Mouse (Mus musculus): Measurements from ENCODE around the gene Ttc34. TPM values are rescaled to one million over a fixed set of nuclear protein-coding genes. Genes with fewer than 3 reads are reported as not detected.

Gene Ttc34
- total RNA-seq, 2 experiments from 2014 or later = not detected

- no peak for ATAC-seq (replicated peaks; ENCODE audit: poor library complexity)
Observed at GRCm38 (mm10) chr4:154856882-154857281, 19.6 kb downstream of the Ttc34 start.

DNA sequence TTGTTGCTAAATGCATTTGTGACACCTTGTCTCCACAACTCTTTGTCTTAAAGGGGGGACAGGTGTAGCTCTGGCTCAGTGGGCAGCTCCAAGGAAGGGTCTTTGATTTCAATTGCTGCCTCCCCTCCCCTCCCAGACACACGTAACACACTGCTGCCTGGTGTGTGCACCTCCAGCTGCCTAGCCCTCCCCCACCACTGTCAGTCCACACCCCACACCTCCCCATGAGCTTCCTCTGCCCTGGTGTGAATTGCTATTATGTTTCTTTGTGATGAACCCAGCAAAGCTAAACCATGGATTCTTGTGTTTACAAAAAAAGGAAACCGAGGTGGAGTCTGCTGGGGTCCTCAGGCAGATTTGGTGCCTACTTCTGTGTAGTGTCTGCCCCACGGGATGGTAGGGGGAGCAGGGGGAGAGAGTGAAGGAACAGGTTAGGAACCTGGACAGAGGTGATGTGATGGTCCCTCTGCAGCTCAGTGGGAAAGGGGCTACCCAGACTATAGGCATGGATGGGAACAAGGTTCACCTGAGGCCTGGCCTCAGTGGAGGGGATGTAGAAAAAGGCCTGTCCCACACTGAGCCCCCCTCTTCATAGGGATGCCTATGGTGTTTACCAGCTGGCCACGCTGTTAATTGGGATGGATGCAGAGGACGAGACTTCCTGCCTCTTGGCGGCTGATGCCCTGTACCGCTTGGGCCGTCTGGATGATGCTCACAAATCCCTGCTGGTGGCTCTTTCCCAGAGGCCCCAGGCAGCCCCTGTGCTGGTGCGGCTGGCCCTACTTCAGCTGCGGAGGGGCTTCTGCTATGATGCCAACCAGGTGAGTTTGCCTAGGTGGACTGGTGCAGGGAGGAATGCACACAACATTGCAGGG lies 20.3 kb downstream of the Ttc34 start:
- ATAC-seq (replicated peaks; ENCODE audit: poor library complexity) = no peak

DNA sequence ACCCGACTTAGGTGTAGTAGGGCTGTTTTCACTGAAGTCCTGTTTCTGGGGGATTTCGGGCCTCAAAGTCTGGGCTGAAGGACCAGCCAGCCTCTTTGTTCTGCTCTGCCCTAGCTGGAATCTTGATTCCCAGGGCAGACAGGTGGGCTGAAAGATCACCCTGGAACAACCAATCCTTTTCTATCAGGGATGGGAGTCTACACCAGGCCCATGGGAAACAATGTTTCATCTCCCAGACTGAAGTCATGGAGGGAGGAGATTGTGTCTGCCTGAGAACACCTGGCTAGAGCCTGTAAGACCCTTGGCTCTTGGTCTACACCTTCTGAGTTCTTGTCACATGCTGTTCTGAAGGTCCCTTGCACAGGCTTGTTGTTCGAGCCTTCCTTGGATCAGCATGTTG lies 21.3 kb downstream of the Ttc34 start:
- no peak for ATAC-seq (replicated peaks; ENCODE audit: poor library complexity)

DNA sequence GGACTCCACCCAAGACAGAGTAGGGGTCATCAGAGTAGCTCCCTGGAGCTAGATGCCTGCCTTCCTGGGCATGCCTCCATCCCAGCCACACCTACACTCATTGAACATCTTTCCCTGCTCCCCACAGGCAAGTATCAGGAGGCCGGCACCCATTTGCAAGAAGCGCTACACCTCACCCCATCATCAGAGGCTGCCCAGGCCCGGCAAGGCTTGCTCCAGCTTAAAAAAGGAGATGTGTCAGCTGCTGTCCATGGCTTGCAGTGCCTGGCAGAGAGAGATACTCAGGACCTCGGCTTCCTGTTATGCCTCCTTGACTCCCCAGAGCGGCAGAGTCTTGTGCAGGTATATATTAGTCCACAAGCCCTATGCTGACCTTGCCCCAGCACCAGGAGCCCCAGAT lies 24.7 kb downstream of the Ttc34 start:
- ATAC-seq (replicated peaks; ENCODE audit: poor library complexity) = no peak

- ATAC-seq (replicated peaks; ENCODE audit: poor library complexity) = no peak
Observed at GRCm38 (mm10) chr4:154863436-154863935, 26.2 kb downstream of the Ttc34 start.

- ATAC-seq (replicated peaks; ENCODE audit: poor library complexity) = peak; percentile 89
Observed at GRCm38 (mm10) chr4:154864271-154864771, 27.1 kb downstream of the Ttc34 start.

GRCm38 (mm10) chr4:154864961-154865760 lies 27.9 kb downstream of the Ttc34 start:
- ATAC-seq (replicated peaks; ENCODE audit: poor library complexity) = no peak

GRCm38 (mm10) chr4:154866391-154866790 lies 29.1 kb downstream of the Ttc34 start:
- ATAC-seq (replicated peaks; ENCODE audit: poor library complexity) = no peak

DNA sequence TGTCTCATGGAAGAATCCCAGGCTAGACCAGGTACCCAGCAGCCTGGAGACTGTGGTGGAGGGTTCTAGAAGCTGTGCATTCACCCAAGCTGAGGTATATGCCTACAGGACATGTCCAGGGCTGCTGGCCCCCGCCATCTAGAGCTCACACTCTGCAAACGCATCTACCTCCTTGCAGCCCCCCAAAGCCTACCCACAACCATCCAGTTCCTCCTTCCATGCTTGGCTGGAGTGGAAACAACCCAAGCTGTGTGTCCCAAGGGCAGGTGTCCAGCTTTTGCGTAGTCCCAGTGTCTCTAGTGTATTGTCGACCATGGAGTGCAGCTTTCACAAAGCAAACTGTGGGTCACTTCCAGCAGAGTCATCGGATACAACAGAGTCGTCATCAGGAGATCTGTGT lies 30.0 kb downstream of the Ttc34 start:
- no peak for ATAC-seq (replicated peaks; ENCODE audit: poor library complexity)

DNA sequence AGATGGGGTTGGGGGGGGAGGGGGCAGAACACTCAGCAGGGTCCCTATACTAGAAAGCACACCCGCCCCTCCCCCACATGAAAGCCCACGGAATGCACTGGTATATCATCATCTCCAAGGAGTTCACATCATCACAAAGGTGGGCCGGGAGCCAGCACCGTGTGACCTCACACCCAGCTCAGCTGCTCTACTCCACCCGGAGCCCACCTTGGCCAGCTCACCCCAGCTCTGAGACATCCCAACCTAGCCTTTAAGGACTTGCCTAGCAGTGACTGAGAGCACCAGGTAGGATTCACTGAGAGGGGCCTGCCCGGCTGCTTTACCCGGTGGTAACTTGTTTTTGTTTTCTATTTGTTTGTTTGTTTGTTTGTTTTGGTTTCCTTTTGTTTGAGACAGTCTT lies 32.2 kb downstream of the Ttc34 start, which contains the start of gene Mmel1:
Gene Mmel1 (plus strand): TSS at position 146 of the 400 bp plus-strand sequence.
- ATAC-seq (replicated peaks; ENCODE audit: poor library complexity) = no peak

DNA sequence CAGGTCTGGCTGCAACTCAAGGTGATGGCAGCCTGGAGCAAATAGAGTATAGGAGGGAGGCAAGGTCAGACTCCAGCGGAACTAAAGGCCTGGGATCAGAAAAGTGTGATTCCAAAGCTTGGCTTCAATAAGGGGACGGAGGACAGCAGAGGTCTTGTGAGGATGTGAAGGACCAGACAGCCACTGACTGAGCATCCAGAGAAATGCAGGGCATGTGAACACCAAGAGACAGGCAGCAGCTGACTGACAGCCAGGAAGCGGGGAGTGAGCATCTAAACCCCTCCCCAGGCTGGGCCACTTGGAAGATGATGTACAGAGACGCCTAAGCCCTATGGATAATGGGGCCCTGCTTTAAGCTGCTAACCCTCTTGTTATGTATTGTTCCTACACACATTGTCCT lies 33.5 kb downstream of the Ttc34 start:
- no peak for ATAC-seq (replicated peaks; ENCODE audit: poor library complexity)

GRCm38 (mm10) chr4:154871757-154872251 lies 34.5 kb downstream of the Ttc34 start:
- peak; percentile 31; the same call in 1 of the 2 replicates for ATAC-seq (replicated peaks; ENCODE audit: poor library complexity)

- ATAC-seq (replicated peaks; ENCODE audit: poor library complexity) = no peak
Observed at GRCm38 (mm10) chr4:154873186-154873585, 35.9 kb downstream of the Ttc34 start.

DNA sequence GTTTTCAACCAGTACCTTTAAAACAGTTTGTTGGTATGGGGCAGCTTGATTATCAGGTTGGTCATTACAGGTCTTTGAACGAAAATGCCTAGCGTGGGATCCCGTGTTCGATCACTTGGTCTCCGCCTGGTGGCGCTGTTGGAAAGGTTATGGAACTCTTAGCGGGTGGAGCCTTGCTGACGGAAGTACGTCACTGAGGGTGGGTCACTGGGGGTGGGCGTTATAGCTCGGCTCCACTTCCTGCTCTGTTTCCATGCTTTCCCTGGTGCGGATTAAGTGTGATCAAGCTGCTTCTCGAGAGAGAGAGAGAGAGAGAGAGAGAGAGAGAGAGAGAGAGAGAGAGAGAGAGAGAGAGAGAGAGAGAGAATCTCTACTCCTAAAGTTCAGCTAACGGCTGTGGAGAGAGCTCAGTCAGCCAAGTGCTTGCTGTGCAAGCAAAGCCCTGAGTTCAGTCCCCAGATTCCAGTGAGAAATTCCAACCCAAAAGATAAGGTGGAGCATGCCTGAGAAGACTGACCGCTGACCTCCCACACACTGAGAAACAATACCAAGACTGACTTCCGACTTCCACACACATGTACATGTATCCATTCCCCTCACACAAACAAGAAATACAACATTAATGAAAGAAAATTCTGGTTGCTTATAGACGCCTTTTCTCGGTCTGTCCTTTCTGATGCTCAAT lies 40.7 kb downstream of the Ttc34 start:
- ATAC-seq (replicated peaks; ENCODE audit: poor library complexity) = peak; percentile 88

DNA sequence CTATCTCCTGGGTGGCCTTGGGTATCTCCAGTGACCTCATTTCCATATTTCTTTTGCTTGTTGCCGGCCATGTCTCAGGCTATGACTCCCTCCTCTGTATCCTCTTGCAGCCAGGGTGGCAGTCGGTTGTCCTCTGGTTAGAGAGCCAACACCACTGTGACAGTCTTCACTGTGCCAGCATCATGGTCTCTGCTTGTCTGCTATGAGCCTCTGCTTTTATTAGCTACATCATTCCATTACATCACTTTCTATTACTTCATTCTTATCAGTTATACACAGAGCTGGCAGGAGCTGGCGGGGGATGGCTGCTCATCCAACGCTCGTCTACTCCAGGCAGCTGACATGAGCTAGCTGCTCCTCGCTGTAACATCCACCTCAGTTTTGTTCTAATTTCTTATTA lies 43.5 kb downstream of the Ttc34 start:
- peak; percentile 76 for ATAC-seq (replicated peaks; ENCODE audit: poor library complexity)

DNA sequence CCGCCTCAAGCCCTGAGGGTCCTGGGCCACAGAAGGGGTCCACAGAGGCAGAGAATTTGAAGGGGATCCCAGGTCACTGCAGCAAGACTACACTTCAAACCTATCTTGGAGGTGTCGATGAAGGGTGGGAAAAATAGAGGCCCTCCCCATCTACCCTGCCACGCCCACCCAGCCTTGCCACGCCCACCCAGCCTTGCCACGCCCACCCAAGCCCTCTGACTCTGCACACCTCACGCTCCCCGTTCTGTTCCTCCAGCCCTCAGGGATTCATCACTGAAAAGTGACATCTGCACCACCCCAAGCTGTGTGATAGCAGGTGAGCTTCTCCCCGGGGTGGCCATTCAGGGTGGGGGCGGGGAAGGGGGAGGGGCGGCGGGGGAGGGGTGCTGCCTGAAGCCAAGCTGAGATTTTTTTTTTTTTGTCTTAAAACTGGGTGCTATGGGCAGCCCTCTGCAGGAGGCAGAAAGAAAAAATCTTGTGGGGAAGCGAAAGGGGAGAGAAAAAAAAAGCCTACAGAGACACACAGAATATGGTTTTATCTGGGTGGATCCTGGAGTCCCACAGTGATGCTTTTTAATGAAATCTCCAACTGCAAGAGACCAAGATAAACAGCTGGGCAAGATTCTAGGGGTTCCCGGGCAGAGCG lies 44.9 kb downstream of the Ttc34 start:
- 0 out of 2 replicates have a peak, but pooled peaks have one; percentile 18 for ATAC-seq (replicated peaks; ENCODE audit: poor library complexity)

DNA sequence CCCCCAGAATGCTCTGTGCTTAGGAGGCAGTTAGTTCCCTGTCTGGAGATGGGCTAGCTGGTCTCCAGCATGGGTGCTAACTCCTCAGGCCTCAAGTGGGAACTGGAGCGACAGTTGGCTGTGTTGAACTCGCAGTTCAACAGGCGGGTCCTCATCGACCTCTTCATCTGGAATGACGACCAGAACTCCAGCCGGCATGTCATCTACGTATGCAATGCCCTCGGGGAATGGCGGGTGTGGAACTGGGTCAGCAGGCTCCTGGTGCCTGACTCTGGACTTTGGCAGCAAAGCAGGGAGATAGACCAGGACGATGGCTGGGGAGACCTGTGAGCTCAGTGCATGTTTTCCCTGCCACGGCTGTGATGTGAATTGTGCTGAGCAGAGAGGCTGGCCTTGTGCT lies 48.2 kb downstream of the Ttc34 start:
- ATAC-seq (replicated peaks; ENCODE audit: poor library complexity) = no peak

GRCm38 (mm10) chr4:154886876-154887592 lies 49.8 kb downstream of the Ttc34 start:
- no peak for ATAC-seq (replicated peaks; ENCODE audit: poor library complexity)

DNA sequence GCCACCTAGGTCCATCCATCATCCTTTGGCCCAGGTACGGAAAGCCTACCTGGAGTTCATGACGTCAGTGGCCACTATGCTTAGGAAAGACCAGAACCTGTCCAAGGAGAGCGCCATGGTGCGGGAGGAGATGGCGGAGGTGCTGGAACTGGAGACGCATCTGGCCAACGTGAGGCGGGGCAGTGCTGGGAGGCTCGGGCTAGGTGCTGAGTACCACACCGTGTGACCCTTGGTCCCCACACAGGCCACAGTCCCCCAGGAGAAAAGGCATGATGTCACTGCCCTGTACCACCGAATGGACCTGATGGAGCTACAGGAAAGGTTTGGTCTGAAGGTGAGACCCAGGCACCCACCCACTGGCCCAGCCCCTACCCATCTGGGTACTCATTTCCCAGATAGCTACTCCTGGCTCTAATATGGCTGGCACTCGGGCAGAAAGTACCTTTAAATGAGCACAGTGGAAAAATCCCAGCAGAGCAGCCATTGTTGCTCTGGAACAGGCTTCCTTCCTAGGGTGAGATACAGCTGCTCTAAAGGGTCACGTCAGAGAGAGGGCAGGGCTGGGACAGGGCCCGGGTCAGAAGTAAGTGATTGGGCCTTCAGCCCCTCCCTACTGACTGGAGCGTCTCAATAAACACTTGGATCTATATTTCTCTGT lies 50.5 kb downstream of the Ttc34 start:
- ATAC-seq (replicated peaks; ENCODE audit: poor library complexity) = no peak
